Mouse (Mus musculus) liver, embryonic 14.5 days (tissue): ENCODE results near the gene Nmt2.

Experiments
- CTCF ChIP-seq: IDR thresholded peaks from 2 replicates; pipeline ENCODE4 v1.5.1; 2016; ENCODE audit warnings: antibody characterized with exemption, low read depth, control low read depth
- EP300 ChIP-seq: IDR thresholded peaks from 2 replicates; pipeline ENCODE4 v1.6.1; 2016; ENCODE audit warnings: antibody characterized with exemption, low read depth

DNA sequence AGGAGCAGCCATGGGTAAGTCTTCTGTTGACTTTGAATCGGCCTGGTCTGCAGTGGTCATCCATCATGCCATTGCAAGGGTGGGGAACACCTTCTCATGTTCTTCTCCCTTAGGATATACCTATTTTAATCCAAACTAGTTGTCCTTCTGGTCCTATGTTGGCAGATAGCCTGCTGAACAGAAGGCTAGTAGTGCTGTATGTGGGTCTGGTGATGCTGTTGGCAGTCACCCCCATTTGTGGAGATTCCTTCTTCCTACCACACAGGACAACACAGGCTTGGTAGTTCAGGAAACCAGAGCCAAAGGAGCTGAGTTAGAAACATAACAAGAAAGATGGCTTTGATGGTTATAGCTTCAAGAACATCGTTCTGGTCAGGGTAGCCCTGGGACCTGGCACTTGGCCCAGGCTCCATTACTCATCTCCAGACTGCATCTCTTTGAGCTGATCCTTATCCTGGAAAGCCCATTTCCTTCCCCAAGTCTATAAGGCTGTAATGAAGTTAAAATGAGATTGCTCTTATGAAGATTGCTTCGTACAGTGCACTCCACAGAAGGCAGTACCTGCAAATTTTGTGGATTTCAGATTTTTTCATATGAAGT, 21.5 kb downstream of the Nmt2 start:
- TF ChIP-seq CTCF = no peak
- no peak for TF ChIP-seq EP300
